Mouse (Mus musculus): ENCODE results near the gene 4930453N24Rik. TPM values are rescaled to one million over a fixed set of nuclear protein-coding genes. Genes with fewer than 3 reads are reported as not detected.

Gene 4930453N24Rik
- polyA plus RNA-seq (2016; fragmentation: Nextera tagmentation; extraction: Ambion mirVana), result 28.4 and 29.7 TPM in 2 replicates

GRCm38 (mm10) chr16:64770521-64771430, at the start of gene 4930453N24Rik:
4930453N24Rik (minus strand) TSS chr16:64771161.
- Histone ChIP-seq H3K27me3 (no peaks in the 10 kb centered on the region), H3K4me1 (peaks cover 12% of the 10 kb centered on the region), H3K27ac (peak within 1 kb of the TSS; percentile 85), H3K36me3 (replicated peaks) (peaks cover 16% of the 10 kb centered on the region), H3K4me2 (peak within 1 kb of the TSS; percentile 61), H3K9ac (peak within 1 kb of the TSS; percentile 83), H3K4me3 (replicated peaks) (peak within 1 kb of the TSS; percentile 91), H3K9me3 (no peaks in the 10 kb centered on the region)
- WGBS, result 2% methylated on average over 72 of the region's 72 CpGs
- peak; percentile 95 for ATAC-seq (ENCODE audit: low FRiP score)

- no peaks in the 10 kb centered on the region for H3K4me1 ChIP-seq
- ATAC-seq (ENCODE audit: low FRiP score), result no peak
- WGBS, result 95% methylated on average over 3 of the region's 3 CpGs
Measured at GRCm38 (mm10) chr16:64817094-64817765, 46.3 kb upstream of the 4930453N24Rik start.

GRCm38 (mm10) chr16:64803041-64803440, 32.1 kb upstream of the 4930453N24Rik start:
- H3K4me3 ChIP-seq (replicated peaks), result no peak overlapping the region
- H3K9ac ChIP-seq, result no peak overlapping the region
- H3K4me1 ChIP-seq, result no peaks in the 10 kb centered on the region
- H3K27me3 ChIP-seq, result no peaks in the 10 kb centered on the region
- H3K4me2 ChIP-seq, result no peak overlapping the region
- WGBS, result 92% methylated on average over 3 of the region's 3 CpGs
- peaks cover 10% of the 10 kb centered on the region; the same call in 1 of the 2 replicates for H3K36me3 ChIP-seq (replicated peaks)
- ATAC-seq (ENCODE audit: low FRiP score), result no peak
- no peak overlapping the region for H3K27ac ChIP-seq
- no peaks in the 10 kb centered on the region for H3K9me3 ChIP-seq

More at GRCm38 (mm10) chr16:64817094-64817765, 46.3 kb upstream of the 4930453N24Rik start:
- no peaks in the 10 kb centered on the region for H3K9me3 ChIP-seq
- H3K36me3 ChIP-seq (replicated peaks), result peaks cover 7% of the 10 kb centered on the region
- H3K4me3 ChIP-seq (replicated peaks), result no peak overlapping the region
- H3K27ac ChIP-seq, result no peak overlapping the region
- no peak overlapping the region for H3K9ac ChIP-seq
- H3K27me3 ChIP-seq, result no peaks in the 10 kb centered on the region
- H3K4me2 ChIP-seq, result no peak overlapping the region

- no peaks in the 10 kb centered on the region for H3K4me1 ChIP-seq
- no peaks in the 10 kb centered on the region for H3K9me3 ChIP-seq
- no peak overlapping the region for H3K4me2 ChIP-seq
- H3K36me3 ChIP-seq (replicated peaks), result peaks cover 10% of the 10 kb centered on the region; the same call in 1 of the 2 replicates
- no peak for ATAC-seq (ENCODE audit: low FRiP score)
- no peak overlapping the region for H3K27ac ChIP-seq
- H3K9ac ChIP-seq, result no peak overlapping the region
- no peak overlapping the region for H3K4me3 ChIP-seq (replicated peaks)
- no peaks in the 10 kb centered on the region for H3K27me3 ChIP-seq
Measured at GRCm38 (mm10) chr16:64801638-64802037, 30.7 kb upstream of the 4930453N24Rik start.

- 92% methylated on average over 5 of the region's 5 CpGs for WGBS
- Histone ChIP-seq H3K36me3 (replicated peaks) (peaks cover 4% of the 10 kb centered on the region; the same call in 1 of the 2 replicates), H3K9ac (no peak overlapping the region), H3K27ac (no peak overlapping the region), H3K4me1 (no peaks in the 10 kb centered on the region), H3K4me3 (replicated peaks) (no peak overlapping the region), H3K9me3 (no peaks in the 10 kb centered on the region), H3K4me2 (no peak overlapping the region), H3K27me3 (no peaks in the 10 kb centered on the region)
- no peak for ATAC-seq (ENCODE audit: low FRiP score)
Measured at GRCm38 (mm10) chr16:64800393-64800792, 29.4 kb upstream of the 4930453N24Rik start.

- Histone ChIP-seq H3K27me3 (no peaks in the 10 kb centered on the region), H3K4me1 (no peaks in the 10 kb centered on the region), H3K4me3 (replicated peaks) (no peak overlapping the region), H3K9me3 (no peaks in the 10 kb centered on the region), H3K4me2 (no peak overlapping the region), H3K36me3 (replicated peaks) (no peaks in the 10 kb centered on the region), H3K27ac (no peak overlapping the region), H3K9ac (no peak overlapping the region)
- 88% methylated on average over 2 of the region's 2 CpGs for WGBS
- ATAC-seq (ENCODE audit: low FRiP score), result no peak
Measured at GRCm38 (mm10) chr16:64794802-64795201, 23.8 kb upstream of the 4930453N24Rik start.

GRCm38 (mm10) chr16:64789706-64790105, 18.7 kb upstream of the 4930453N24Rik start:
- WGBS, result 94% methylated on average over 3 of the region's 3 CpGs

GRCm38 (mm10) chr16:64775516-64775915, 4.6 kb upstream of the 4930453N24Rik start:
- no peak for ATAC-seq (ENCODE audit: low FRiP score)
- H3K27ac ChIP-seq, result no peak overlapping the region
- 84% methylated on average over 1 of the region's 1 CpGs for WGBS
- no peaks in the 10 kb centered on the region for H3K9me3 ChIP-seq
- H3K4me3 ChIP-seq (replicated peaks), result no peak overlapping the region
- H3K27me3 ChIP-seq, result no peaks in the 10 kb centered on the region
- H3K4me1 ChIP-seq, result peaks cover 3% of the 10 kb centered on the region; the same call in 1 of the 2 replicates
- no peaks in the 10 kb centered on the region for H3K36me3 ChIP-seq (replicated peaks)
- H3K9ac ChIP-seq, result no peak overlapping the region
- no peak overlapping the region for H3K4me2 ChIP-seq

More at GRCm38 (mm10) chr16:64789706-64790105, 18.7 kb upstream of the 4930453N24Rik start:
- H3K4me2 ChIP-seq, result no peak overlapping the region
- no peaks in the 10 kb centered on the region for H3K4me1 ChIP-seq
- H3K27ac ChIP-seq, result no peak overlapping the region
- H3K9ac ChIP-seq, result no peak overlapping the region
- no peaks in the 10 kb centered on the region for H3K27me3 ChIP-seq
- peaks cover 17% of the 10 kb centered on the region for H3K36me3 ChIP-seq (replicated peaks)
- H3K9me3 ChIP-seq, result no peaks in the 10 kb centered on the region
- ATAC-seq (ENCODE audit: low FRiP score), result no peak
- no peak overlapping the region for H3K4me3 ChIP-seq (replicated peaks)

- WGBS, result 93% methylated on average over 2 of the region's 2 CpGs
- H3K9ac ChIP-seq, result no peak overlapping the region
- peak overlapping the region; percentile 91 for H3K4me3 ChIP-seq (replicated peaks)
- no peaks in the 10 kb centered on the region for H3K27me3 ChIP-seq
- peak overlapping the region; percentile 85 for H3K27ac ChIP-seq
- H3K4me1 ChIP-seq, result peaks cover 12% of the 10 kb centered on the region
- peaks cover 10% of the 10 kb centered on the region for H3K36me3 ChIP-seq (replicated peaks)
- peak; percentile 19; the same call in 1 of the 2 replicates for ATAC-seq (ENCODE audit: low FRiP score)
- H3K9me3 ChIP-seq, result no peaks in the 10 kb centered on the region
- H3K4me2 ChIP-seq, result peak overlapping the region; percentile 61
Measured at GRCm38 (mm10) chr16:64771431-64771818, 464 bp upstream of the 4930453N24Rik start.

- Histone ChIP-seq H3K9ac (no peak overlapping the region), H3K4me3 (replicated peaks) (no peak overlapping the region), H3K36me3 (replicated peaks) (peaks cover 45% of the 10 kb centered on the region), H3K27me3 (no peaks in the 10 kb centered on the region), H3K9me3 (peaks cover 9% of the 10 kb centered on the region), H3K4me1 (peaks cover 12% of the 10 kb centered on the region), H3K27ac (no peak overlapping the region), H3K4me2 (no peak overlapping the region)
- ATAC-seq (ENCODE audit: low FRiP score), result no peak
- 89% methylated on average over 8 of the region's 8 CpGs for WGBS
Measured at GRCm38 (mm10) chr16:64766696-64767300, 4.2 kb downstream of the 4930453N24Rik start.

- no peak overlapping the region for H3K27ac ChIP-seq
- no peak for ATAC-seq (ENCODE audit: low FRiP score)
- H3K36me3 ChIP-seq (replicated peaks), result peaks cover 18% of the 10 kb centered on the region
- no peak overlapping the region for H3K9ac ChIP-seq
- H3K27me3 ChIP-seq, result no peaks in the 10 kb centered on the region
- WGBS, result 95% methylated on average over 1 of the region's 1 CpGs
- no peak overlapping the region for H3K4me3 ChIP-seq (replicated peaks)
- H3K9me3 ChIP-seq, result peaks cover 9% of the 10 kb centered on the region
- H3K4me1 ChIP-seq, result no peaks in the 10 kb centered on the region
- H3K4me2 ChIP-seq, result no peak overlapping the region
Measured at GRCm38 (mm10) chr16:64759245-64759626, 11.7 kb downstream of the 4930453N24Rik start.

All from forebrain, embryonic 12.5 days (tissue).